Mouse (Mus musculus) CD4-positive naive resting alpha-beta T cell, adult 57 days (primary cell): Measurements from ENCODE around the gene Lingo2. TPM values are rescaled to one million over a fixed set of nuclear protein-coding genes. Genes with fewer than 3 reads are reported as not detected.

Experiments
- total RNA-seq: library from RNA; stranded (reverse); gene quantifications from one replicate; pipeline ENCODE4 v1.2.4, GENCODE M21; 2023

Lingo2 gene
- not detected for total RNA-seq

DNA sequence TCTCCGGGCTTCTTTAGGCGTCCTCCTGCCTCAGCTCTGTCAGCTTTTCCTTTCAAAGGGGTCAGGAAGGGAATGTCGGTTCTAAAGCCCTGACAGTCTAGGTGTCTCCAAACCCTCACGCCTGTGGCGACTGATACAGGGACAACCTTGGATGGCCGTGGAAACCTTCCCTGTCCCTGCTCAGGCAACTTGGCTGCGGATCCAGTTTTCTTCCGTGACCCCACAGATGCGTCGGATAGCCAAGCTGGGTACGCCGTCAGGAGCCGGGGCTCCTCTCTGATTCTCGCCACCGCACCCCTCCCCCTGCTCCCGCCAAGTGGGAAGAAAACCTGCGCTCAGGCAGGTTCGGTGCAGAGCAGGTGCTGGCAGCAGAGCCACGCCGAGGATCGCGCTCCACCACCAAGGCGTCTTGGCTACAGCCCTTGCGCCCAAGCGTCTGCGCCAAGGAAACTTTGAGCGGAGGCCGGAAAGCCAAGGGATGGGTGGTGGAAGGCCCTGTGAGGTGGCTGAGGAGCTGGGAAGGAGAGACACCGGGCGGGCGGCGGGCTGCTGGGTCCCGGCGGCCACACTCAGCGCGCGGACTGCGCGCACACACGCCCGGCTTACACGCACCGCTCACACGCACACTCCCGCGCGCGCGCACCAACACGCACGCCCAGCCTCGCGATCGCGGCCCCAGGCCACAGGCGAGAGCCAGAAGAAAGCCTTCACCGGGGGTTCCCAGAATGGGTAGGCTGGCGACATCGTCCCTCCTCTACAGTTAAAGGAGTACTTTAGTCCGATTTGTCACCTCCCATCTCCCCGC, at the start of gene Lingo2:
Gene Lingo2, minus strand, starts transcription at position 598 of the 805 bp plus-strand sequence.

